Mouse (Mus musculus): ENCODE results near the gene Prr5. TPM values are rescaled to one million over a fixed set of nuclear protein-coding genes. Genes with fewer than 3 reads are reported as not detected.

Prr5 gene
- 14.7 and 17.1 TPM in 2 replicates for polyA plus RNA-seq (2016; fragmentation: Nextera tagmentation; extraction: Ambion mirVana)

- Histone ChIP-seq H3K27ac (replicated peaks) (peak within 1 kb of the TSS; percentile 46; the same call in 1 of the 2 replicates), H3K36me3 (no peaks in the 10 kb centered on the region), H3K27me3 (ENCODE audit: low read depth, poor library complexity, severe bottlenecking) (peaks cover 42% of the 10 kb centered on the region), H3K9me3 (replicated peaks) (no peaks in the 10 kb centered on the region), H3K4me3 (no peak within 1 kb of the TSS), H3K4me1 (peaks cover 24% of the 10 kb centered on the region)
- DNase-seq (ENCODE audit: low spot score): no peak
- WGBS: 86% methylated on average over 14 of the region's 14 CpGs
Measured at GRCm38 (mm10) chr15:84668938-84669747, at the start of gene Prr5. Prr5 (plus strand) TSS chr15:84669620.

DNA sequence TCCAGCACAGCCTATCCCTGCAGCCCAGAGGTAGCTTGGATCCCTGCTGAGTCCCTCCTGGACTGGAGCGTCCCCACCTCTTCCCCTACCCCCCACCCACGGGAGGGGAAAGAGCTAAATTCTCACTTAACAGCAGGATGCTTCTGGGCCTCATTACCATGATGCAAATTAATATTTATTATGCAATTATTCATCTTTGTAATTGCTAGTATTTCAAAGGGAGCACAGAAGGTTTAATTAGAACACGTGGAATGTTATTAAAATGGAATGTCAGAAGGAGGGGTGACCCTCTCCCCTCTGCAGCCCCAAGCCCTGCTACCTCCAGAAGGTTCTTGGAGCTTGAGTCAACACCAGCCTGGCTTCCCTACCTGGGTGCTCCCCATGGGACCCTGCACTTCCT is 49.4 kb upstream of the Prr5 start:
- 69% methylated on average over 3 of the region's 3 CpGs for WGBS
- Histone ChIP-seq H3K4me3 (no peak overlapping the region), H3K27ac (replicated peaks) (no peak overlapping the region), H3K36me3 (0 out of 2 replicates have a peak, but pooled peaks cover 3% of the 10 kb centered on the region), H3K9me3 (replicated peaks) (peaks cover 15% of the 10 kb centered on the region), H3K27me3 (ENCODE audit: low read depth, poor library complexity, severe bottlenecking) (peaks cover 41% of the 10 kb centered on the region), H3K4me1 (peaks cover 24% of the 10 kb centered on the region)
- DNase-seq (ENCODE audit: low spot score): no peak

DNA sequence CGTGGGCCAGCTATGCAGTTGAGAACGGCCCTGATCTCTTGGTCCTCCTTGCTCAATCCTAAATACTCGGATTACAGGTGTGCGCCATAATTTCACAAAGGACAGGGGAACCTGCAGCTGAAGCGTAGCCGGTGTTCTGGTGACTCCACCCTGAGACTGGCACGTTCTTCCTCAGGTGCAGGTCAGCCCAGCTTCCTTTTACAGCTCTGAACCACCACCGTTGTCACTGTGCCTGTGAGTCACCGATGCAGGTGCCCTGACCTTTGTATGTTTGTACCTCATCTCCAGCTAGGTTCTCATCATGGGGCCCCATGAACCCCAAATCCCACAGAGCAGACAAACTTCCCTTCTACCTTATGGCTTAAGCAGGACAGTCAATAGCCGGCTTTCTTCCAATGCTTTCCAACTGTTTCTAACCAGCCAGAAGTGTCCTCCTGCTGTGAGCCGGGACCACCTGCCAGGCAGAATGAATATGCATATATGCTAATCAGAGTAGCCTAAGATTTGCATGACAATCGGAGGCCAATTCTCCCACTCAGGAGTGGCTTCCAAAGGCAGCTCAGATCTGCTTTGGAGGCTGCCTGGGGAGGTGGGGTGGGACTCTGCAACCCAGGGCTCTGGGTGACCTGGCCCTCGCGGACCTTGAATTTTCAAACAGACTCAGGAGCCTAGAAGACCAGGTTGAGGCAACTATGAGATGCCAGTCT is 47.5 kb upstream of the Prr5 start:
- H3K27me3 ChIP-seq (ENCODE audit: low read depth, poor library complexity, severe bottlenecking): peaks cover 26% of the 10 kb centered on the region
- DNase-seq (ENCODE audit: low spot score): no peak
- H3K27ac ChIP-seq (replicated peaks): peak overlapping the region; percentile 50; the same call in 1 of the 2 replicates
- peaks cover 15% of the 10 kb centered on the region for H3K9me3 ChIP-seq (replicated peaks)
- H3K4me3 ChIP-seq: no peak overlapping the region
- WGBS: 26% methylated on average over 14 of the region's 14 CpGs
- 0 out of 2 replicates have a peak, but pooled peaks cover 3% of the 10 kb centered on the region for H3K36me3 ChIP-seq
- H3K4me1 ChIP-seq: peaks cover 33% of the 10 kb centered on the region

DNA sequence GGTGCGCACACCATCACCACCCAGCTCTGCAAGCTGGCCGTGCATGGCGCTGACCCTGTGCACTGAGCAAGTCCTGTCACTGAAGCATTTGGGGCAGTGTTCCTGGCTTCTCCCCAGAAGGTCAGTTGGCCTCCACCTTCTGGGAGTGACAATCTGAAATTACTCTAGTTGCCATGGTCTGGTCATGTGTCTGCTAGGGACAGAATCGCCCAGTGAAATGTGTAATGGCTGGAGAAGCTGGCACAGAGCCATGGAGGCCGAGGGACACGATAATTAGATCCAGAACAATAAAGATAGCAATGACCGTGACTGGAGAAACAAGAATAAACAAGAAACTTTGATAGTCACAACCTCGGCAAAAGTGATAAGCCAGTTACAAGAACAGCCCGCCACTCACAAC is 44.5 kb upstream of the Prr5 start:
- peaks cover 35% of the 10 kb centered on the region for H3K27me3 ChIP-seq (ENCODE audit: low read depth, poor library complexity, severe bottlenecking)
- 92% methylated on average over 9 of the region's 9 CpGs for WGBS
- H3K27ac ChIP-seq (replicated peaks): no peak overlapping the region
- no peak for DNase-seq (ENCODE audit: low spot score)
- no peaks in the 10 kb centered on the region for H3K36me3 ChIP-seq
- peaks cover 39% of the 10 kb centered on the region for H3K4me1 ChIP-seq
- H3K9me3 ChIP-seq (replicated peaks): peaks cover 3% of the 10 kb centered on the region; the same call in 1 of the 2 replicates
- H3K4me3 ChIP-seq: no peak overlapping the region

DNA sequence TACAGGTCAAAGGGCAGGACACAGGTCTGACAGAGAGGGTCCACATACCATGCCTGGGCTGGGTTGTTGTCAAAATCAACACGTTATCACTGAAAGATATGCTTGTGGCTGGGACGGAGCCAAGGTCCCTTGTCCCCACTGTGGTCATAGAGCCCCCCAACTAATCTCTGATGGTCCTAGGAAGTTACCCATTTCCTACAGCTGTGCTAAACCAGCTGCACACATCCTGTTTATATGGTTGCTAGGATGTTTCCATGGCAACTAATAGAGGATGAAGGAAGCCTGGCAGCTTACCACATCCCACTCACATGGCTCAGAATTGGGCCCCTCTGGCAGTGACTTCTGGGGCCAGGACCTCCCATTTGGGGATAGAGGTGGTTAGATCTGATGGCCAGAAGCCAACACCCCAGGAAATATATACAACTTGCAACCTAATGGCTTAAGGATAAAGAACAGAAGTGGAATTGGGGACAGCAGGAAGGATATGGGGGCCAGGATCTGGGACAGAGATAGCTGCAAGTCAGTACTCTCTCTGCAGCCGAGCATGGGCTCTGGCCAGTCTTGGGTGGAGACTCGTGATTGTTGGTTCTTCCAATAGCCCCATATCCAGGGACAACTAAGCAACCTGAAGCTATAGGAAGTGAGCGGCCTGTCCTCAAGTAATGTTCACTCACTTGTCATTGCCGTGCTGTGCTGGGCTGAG is 43.6 kb upstream of the Prr5 start:
- DNase-seq (ENCODE audit: low spot score): no peak
- peaks cover 39% of the 10 kb centered on the region for H3K4me1 ChIP-seq
- H3K4me3 ChIP-seq: no peak overlapping the region
- H3K27ac ChIP-seq (replicated peaks): no peak overlapping the region; the same call in 1 of the 2 replicates
- peaks cover 33% of the 10 kb centered on the region for H3K27me3 ChIP-seq (ENCODE audit: low read depth, poor library complexity, severe bottlenecking)
- WGBS: 69% methylated on average over 6 of the region's 6 CpGs
- H3K9me3 ChIP-seq (replicated peaks): no peaks in the 10 kb centered on the region
- no peaks in the 10 kb centered on the region for H3K36me3 ChIP-seq

DNA sequence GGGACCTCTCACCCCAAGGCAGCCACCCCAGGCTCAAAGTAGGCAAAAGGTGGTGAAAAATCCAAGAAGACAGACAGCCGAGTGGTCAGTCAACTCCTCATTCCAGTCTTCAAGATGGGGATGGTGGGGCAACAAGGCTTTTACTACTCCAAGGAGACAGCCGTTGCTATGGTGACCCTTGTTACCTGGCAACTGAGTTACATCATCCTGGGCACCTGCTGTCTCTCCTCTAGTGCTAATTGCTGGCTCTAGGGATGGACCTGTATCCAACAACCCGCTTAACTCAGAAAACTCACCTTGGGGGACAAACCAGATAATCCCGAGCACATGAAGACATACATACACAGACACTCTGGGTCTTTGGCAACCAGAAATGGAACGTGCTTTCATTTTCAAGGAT is 42.1 kb upstream of the Prr5 start:
- DNase-seq (ENCODE audit: low spot score): no peak
- no peaks in the 10 kb centered on the region for H3K9me3 ChIP-seq (replicated peaks)
- H3K4me1 ChIP-seq: peaks cover 29% of the 10 kb centered on the region
- H3K27me3 ChIP-seq (ENCODE audit: low read depth, poor library complexity, severe bottlenecking): peaks cover 20% of the 10 kb centered on the region
- no peak overlapping the region for H3K4me3 ChIP-seq
- H3K27ac ChIP-seq (replicated peaks): no peak overlapping the region
- H3K36me3 ChIP-seq: no peaks in the 10 kb centered on the region
- 74% methylated on average over 5 of the region's 5 CpGs for WGBS

- Histone ChIP-seq H3K27me3 (ENCODE audit: low read depth, poor library complexity, severe bottlenecking) (peaks cover 9% of the 10 kb centered on the region; the same call in 1 of the 2 replicates), H3K36me3 (no peaks in the 10 kb centered on the region), H3K4me1 (peaks cover 24% of the 10 kb centered on the region), H3K9me3 (replicated peaks) (no peaks in the 10 kb centered on the region), H3K4me3 (no peak overlapping the region), H3K27ac (replicated peaks) (no peak overlapping the region)
- peak; percentile 75 for DNase-seq (ENCODE audit: low spot score)
- 27% methylated on average over 3 of the region's 3 CpGs for WGBS
Measured at GRCm38 (mm10) chr15:84629680-84630079, 39.7 kb upstream of the Prr5 start.

DNA sequence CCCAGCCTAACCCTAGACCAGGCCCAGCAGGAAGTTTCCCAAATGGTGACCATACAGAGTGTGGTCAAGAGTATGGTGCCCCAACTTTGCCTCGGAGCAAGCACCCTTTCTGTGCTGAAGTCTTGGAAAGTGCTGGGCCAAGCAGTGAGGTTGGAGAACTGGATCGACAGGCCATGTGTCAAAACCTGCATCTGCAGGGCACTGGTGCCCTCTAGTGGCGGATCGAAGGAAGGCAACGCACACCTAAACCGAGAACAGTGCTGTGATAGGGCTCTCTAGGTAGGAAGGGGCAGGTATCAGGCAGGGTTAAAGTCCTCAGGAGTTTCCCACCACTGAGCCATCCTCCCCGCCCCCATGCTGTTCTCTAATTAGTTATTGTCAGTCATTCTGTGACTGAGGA is 37.9 kb upstream of the Prr5 start:
- H3K36me3 ChIP-seq: no peaks in the 10 kb centered on the region
- 1% methylated on average over 7 of the region's 7 CpGs for WGBS
- no peak overlapping the region for H3K27ac ChIP-seq (replicated peaks)

GRCm38 (mm10) chr15:84634361-84634760 is 35.1 kb upstream of the Prr5 start:
- no peak overlapping the region for H3K4me3 ChIP-seq
- no peak for DNase-seq (ENCODE audit: low spot score)

More for the DNA sequence above, 37.9 kb upstream of the Prr5 start:
- peak; percentile 80 for DNase-seq (ENCODE audit: low spot score)
- peaks cover 9% of the 10 kb centered on the region; the same call in 1 of the 2 replicates for H3K27me3 ChIP-seq (ENCODE audit: low read depth, poor library complexity, severe bottlenecking)
- H3K4me3 ChIP-seq: no peak overlapping the region
- no peaks in the 10 kb centered on the region for H3K9me3 ChIP-seq (replicated peaks)
- H3K4me1 ChIP-seq: peaks cover 10% of the 10 kb centered on the region

GRCm38 (mm10) chr15:84638405-84638804 is 31.0 kb upstream of the Prr5 start:
- H3K27me3 ChIP-seq (ENCODE audit: low read depth, poor library complexity, severe bottlenecking): no peaks in the 10 kb centered on the region
- no peak overlapping the region for H3K4me3 ChIP-seq
- H3K36me3 ChIP-seq: no peaks in the 10 kb centered on the region
- peaks cover 27% of the 10 kb centered on the region for H3K4me1 ChIP-seq
- DNase-seq (ENCODE audit: low spot score): no peak
- H3K27ac ChIP-seq (replicated peaks): no peak overlapping the region
- no peaks in the 10 kb centered on the region for H3K9me3 ChIP-seq (replicated peaks)

More at GRCm38 (mm10) chr15:84634361-84634760, 35.1 kb upstream of the Prr5 start:
- Histone ChIP-seq H3K4me1 (peaks cover 5% of the 10 kb centered on the region; the same call in 1 of the 2 replicates), H3K27me3 (ENCODE audit: low read depth, poor library complexity, severe bottlenecking) (0 out of 2 replicates have a peak, but pooled peaks cover under 1% of the 10 kb centered on the region), H3K36me3 (no peaks in the 10 kb centered on the region), H3K27ac (replicated peaks) (no peak overlapping the region), H3K9me3 (replicated peaks) (no peaks in the 10 kb centered on the region)
- 64% methylated on average over 3 of the region's 3 CpGs for WGBS

DNA sequence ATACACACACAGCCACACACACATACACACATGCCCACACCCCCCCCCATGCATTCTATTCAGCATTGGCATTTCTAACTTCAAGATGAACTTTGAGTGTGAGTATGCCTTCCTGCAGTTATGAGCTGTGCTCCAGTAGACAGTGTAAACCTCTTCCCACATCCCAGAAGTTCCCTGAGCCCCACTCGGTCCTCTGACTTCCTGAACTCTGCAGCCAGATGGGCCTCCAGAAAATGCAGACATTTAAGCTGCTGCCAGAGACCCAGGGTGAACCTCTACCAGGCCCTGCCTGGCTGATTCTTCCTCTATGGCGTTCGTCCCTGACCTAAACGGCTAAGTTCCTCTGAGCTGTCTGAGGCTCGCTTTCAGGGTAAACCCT is 30.4 kb upstream of the Prr5 start:
- WGBS: 76% methylated on average over 5 of the region's 5 CpGs
- Histone ChIP-seq H3K27me3 (ENCODE audit: low read depth, poor library complexity, severe bottlenecking) (no peaks in the 10 kb centered on the region), H3K4me3 (no peak overlapping the region), H3K4me1 (peaks cover 28% of the 10 kb centered on the region), H3K36me3 (no peaks in the 10 kb centered on the region), H3K9me3 (replicated peaks) (no peaks in the 10 kb centered on the region), H3K27ac (replicated peaks) (peak overlapping the region; percentile 65; the same call in 1 of the 2 replicates)
- no peak for DNase-seq (ENCODE audit: low spot score)

DNA sequence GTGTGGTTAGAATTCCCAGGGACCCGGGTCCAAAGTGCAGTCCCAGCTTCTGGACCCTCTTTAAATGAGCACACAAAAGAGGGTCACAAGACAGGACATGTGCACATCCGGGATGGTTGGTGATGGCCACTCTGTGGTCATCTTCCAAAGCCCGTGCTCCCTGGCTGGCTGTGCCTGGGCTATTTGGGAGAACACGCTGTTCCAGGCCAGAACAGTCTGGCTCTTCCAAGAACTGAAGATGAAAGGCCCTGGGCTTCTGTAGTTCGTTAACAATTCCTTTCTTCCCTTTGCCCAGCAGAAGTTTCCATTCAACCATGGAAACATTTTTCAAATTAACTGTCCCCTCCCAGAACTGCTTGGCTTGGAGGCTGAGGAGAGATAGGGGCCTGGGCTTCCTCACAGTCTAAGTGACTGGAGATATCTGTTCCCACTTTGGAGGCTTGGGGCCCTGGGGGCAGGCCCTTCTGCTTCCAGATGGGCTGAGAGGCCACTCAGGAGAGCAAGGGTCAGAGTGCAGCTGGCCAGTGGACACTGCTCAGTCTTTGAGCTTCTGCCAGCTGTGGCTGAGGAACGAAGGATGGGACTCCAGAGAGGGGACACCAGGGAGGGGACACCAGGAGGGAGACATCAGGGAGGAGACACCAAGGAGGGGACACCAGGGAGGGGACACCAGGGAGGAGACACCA is 29.8 kb upstream of the Prr5 start:
- Histone ChIP-seq H3K27ac (replicated peaks) (peak overlapping the region; percentile 65), H3K36me3 (no peaks in the 10 kb centered on the region), H3K9me3 (replicated peaks) (no peaks in the 10 kb centered on the region), H3K4me3 (no peak overlapping the region), H3K27me3 (ENCODE audit: low read depth, poor library complexity, severe bottlenecking) (no peaks in the 10 kb centered on the region), H3K4me1 (peaks cover 28% of the 10 kb centered on the region)
- DNase-seq (ENCODE audit: low spot score): no peak
- WGBS: 66% methylated on average over 6 of the region's 6 CpGs
